Mouse (Mus musculus) hindbrain, embryonic 16.5 days (tissue): ENCODE data around the gene Postn. TPM values are rescaled to one million over a fixed set of nuclear protein-coding genes. Genes with fewer than 3 reads are reported as not detected.

Experiments used
- ATAC-seq: fragments of 200-750 bp; cut with Nextera tagmentation; 2 replicates; pipeline ENCODE4 v1.8.0; 2017; ENCODE audit warnings: moderate TSS enrichment, moderate library complexity
- H3K27ac ChIP-seq: fragments of 300-500 bp; sonication (generic); 2 replicates; pipeline ENCODE4 v1.5.1; 2014; ENCODE audit warnings: low read depth, mild to moderate bottlenecking, control low read depth, low read length, moderate library complexity
- H3K27me3 ChIP-seq: fragments of 300-500 bp; sonication (generic); replicated peaks from 2 replicates; pipeline ENCODE4 v1.6.1; 2014; ENCODE audit warnings: low read length; ENCODE audit not compliant: control insufficient read depth, insufficient read depth
- H3K36me3 ChIP-seq: fragments of 300-500 bp; sonication (generic); 2 replicates; pipeline ENCODE4 v1.6.1; 2014; ENCODE audit warnings: mild to moderate bottlenecking, low read length, moderate library complexity, mixed read lengths; ENCODE audit not compliant: control insufficient read depth, insufficient read depth
- H3K4me1 ChIP-seq: fragments of 300-500 bp; sonication (generic); 2 replicates; pipeline ENCODE4 v1.6.1; 2014; ENCODE audit warnings: low read depth, low read length; ENCODE audit not compliant: control insufficient read depth, insufficient read depth
- H3K4me2 ChIP-seq: fragments of 300-500 bp; sonication (generic); 2 replicates; pipeline ENCODE4 v1.6.1; 2014; ENCODE audit warnings: mild to moderate bottlenecking, low read length, control low read depth, moderate library complexity
- H3K4me3 ChIP-seq: fragments of 300-500 bp; sonication (generic); 2 replicates; pipeline ENCODE4 v1.5.1; 2014; ENCODE audit warnings: mild to moderate bottlenecking, low read length, control low read depth, moderate library complexity
- H3K9ac ChIP-seq: fragments of 300-500 bp; sonication (generic); 2 replicates; pipeline ENCODE4 v1.6.1; 2014; ENCODE audit warnings: low read depth, mild to moderate bottlenecking, control low read depth, low read length, moderate library complexity
- H3K9me3 ChIP-seq: fragments of 300-500 bp; sonication (generic); 2 replicates; pipeline ENCODE4 v1.6.1; 2014; ENCODE audit warnings: mild to moderate bottlenecking, low read length, moderate library complexity; ENCODE audit not compliant: control insufficient read depth
- WGBS: fragments of 180-500 bp; shearing (Covaris S2); extraction: QIAGEN DNeasy Blood & Tissue Kit; methylation state at CpG from one replicate; pipeline ENCODE4 v1.1.7; 2014; 5-methylcytosine and 5-hydroxymethylcytosine counted together
- polyA plus RNA-seq: library from polyadenylated mRNA; unstranded; fragments of >200 nt; fragmentation: Nextera tagmentation; extraction: Ambion mirVana; gene quantifications from 2 replicates; pipeline ENCODE4 v1.2.1, GENCODE M21; 2015

The Postn gene
- polyA plus RNA-seq, 1 experiment from 2014 or later, result 27.1 TPM

DNA sequence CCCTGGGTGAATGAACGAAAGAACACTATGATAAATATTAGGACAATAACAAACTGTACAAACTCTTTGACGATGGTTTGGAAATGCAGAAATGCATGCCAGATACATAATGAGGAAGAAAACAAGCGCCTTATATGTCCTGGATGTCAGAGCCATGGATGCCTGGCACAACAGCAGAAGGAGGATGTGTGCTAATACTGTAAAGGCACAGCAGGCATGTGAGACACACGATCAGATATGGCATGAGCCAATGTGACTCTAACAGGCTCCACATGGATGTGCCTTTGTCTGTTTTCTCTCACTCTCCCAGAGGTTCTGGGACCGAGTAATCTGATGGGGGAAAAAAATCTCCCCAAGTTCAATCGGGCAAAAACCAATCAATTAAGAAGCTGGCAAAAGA, 71.3 kb downstream of the Postn start:
- no peak for ATAC-seq
- no peaks in the 10 kb centered on the region for H3K27me3 ChIP-seq
- H3K9me3 ChIP-seq, result no peaks in the 10 kb centered on the region
- H3K4me3 ChIP-seq, result no peak overlapping the region
- no peaks in the 10 kb centered on the region for H3K36me3 ChIP-seq
- H3K9ac ChIP-seq, result no peak overlapping the region
- no peak overlapping the region for H3K4me2 ChIP-seq
- H3K4me1 ChIP-seq, result no peaks in the 10 kb centered on the region
- 75% methylated on average over 6 of the region's 6 CpGs for WGBS
- no peak overlapping the region for H3K27ac ChIP-seq

- no peaks in the 10 kb centered on the region for H3K4me1 ChIP-seq
- H3K27ac ChIP-seq, result no peak overlapping the region
- H3K36me3 ChIP-seq, result no peaks in the 10 kb centered on the region
- no peak overlapping the region for H3K4me3 ChIP-seq
- H3K4me2 ChIP-seq, result no peak overlapping the region
- H3K27me3 ChIP-seq, result no peaks in the 10 kb centered on the region
- no peak overlapping the region for H3K9ac ChIP-seq
- ATAC-seq, result no peak
- no peaks in the 10 kb centered on the region for H3K9me3 ChIP-seq
- 76% methylated on average over 4 of the region's 4 CpGs for WGBS
These were observed 71.7 kb downstream of the Postn start for GRCm38 (mm10) chr3:54432605-54433004.

GRCm38 (mm10) chr3:54434571-54434970, 73.7 kb downstream of the Postn start:
- Histone ChIP-seq H3K36me3 (no peaks in the 10 kb centered on the region), H3K9me3 (no peaks in the 10 kb centered on the region), H3K4me3 (no peak overlapping the region), H3K27me3 (no peaks in the 10 kb centered on the region), H3K4me2 (no peak overlapping the region), H3K4me1 (no peaks in the 10 kb centered on the region), H3K9ac (no peak overlapping the region), H3K27ac (no peak overlapping the region)
- 94% methylated on average over 6 of the region's 6 CpGs for WGBS
- no peak for ATAC-seq

GRCm38 (mm10) chr3:54436373-54436964, 75.6 kb downstream of the Postn start:
- Histone ChIP-seq H3K27me3 (no peaks in the 10 kb centered on the region), H3K4me3 (no peak overlapping the region), H3K4me1 (no peaks in the 10 kb centered on the region), H3K36me3 (no peaks in the 10 kb centered on the region), H3K27ac (no peak overlapping the region), H3K9me3 (no peaks in the 10 kb centered on the region), H3K4me2 (no peak overlapping the region), H3K9ac (no peak overlapping the region)
- WGBS, result 93% methylated on average over 1 of the region's 1 CpGs
- no peak for ATAC-seq

Other genes starting within 250 kb of the Postn start
- gene Trpc4, start 205.1 kb upstream of the Postn start, polyA plus RNA-seq, result 6.3 and 7.0 TPM in 2 replicates